Mouse (Mus musculus) olfactory bulb, adult 2 months (tissue): Measurements from ENCODE around the gene Sdccag8.

Experiments
- CTCF ChIP-seq: fragments of 200-500 bp; IDR thresholded peaks from 2 replicates; pipeline ENCODE4 v1.5.1; 2012; ENCODE audit warnings: low read depth, mild to moderate bottlenecking, low read length, moderate library complexity; ENCODE audit not compliant: insufficient read depth
- POLR2A ChIP-seq: fragments of 200-500 bp; IDR thresholded peaks from 2 replicates; pipeline ENCODE4 v1.6.1; 2012; ENCODE audit warnings: mild to moderate bottlenecking, low read depth, low read length, moderate library complexity; ENCODE audit not compliant: insufficient read depth

DNA sequence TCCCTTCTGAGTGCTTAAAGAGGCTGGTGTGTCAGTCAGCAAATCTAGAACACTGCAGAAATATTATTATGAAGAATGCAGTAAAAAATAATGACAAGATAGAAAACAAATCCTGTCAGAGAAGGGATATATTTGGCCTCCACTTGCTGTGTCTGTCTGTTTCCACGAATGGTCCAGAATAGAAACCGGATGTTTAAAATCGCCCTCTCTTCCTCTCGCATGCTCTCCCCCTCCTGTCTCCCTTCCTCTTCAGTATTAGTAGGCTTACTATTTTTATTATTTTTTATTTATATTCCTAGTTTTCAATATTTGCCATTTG, 157.0 kb downstream of the Sdccag8 start:
- TF ChIP-seq POLR2A (no peak), CTCF (no peak)
